11 mouse cellular contexts compared by ENCODE assay signal in genomic region chr14:51632426-51632825, GRCm38 (mm10). TPM values are rescaled to one million over a fixed set of nuclear protein-coding genes. Genes with fewer than 3 reads are reported as not detected.
DNase-seq lines count a peak whose midpoint lies in the region.
"Had no signal": no experiment of that assay in that cellular context is flagged by ENCODE, and none has a peak within 500 bp of the region (broad histone marks: within the 10 kb centered on the region; RNA-seq: fewer than 3 reads in every experiment).

No protein-coding gene starts in this region.

- DNase-seq in B cell, adult 2 months, result peak; percentile 3 to 15
- peak; percentile 3 for DNase-seq in cerebellum, adult 9-10 months
- DNase-seq in gastrocnemius, postnatal 25 days, result peak; percentile 14
- DNase-seq in kidney, adult 18-20 months, result peak; percentile 23
- peak; percentile 4 to 13 for DNase-seq in layer of hippocampus, postnatal 25 days (ENCODE audit: extremely low spot score in 1 of 2, low spot score in 1 of 2)
- peak; percentile 0 for DNase-seq in lung, postnatal 36 days
- DNase-seq in spleen, adult 18-20 months, result peak; percentile 3 to 14
- DNase-seq in thymus, postnatal 4 days, result peak; percentile 6

RNA-seq across cellular contexts. Expression of gene Gm4181, which starts 3.0 kb away (rescaled TPM):
- total RNA-seq in gastrocnemius, postnatal 25 days (2021), result not detected
- not detected for total RNA-seq in layer of hippocampus, postnatal 25 days (2021)
- total RNA-seq: ES-E14; left cerebral cortex, postnatal 10 days; megakaryocyte-erythroid progenitor cell, adult 5-6 weeks had no signal

RNA-seq across cellular contexts. Expression of gene Gm17078, which starts 21.3 kb away (rescaled TPM):
- not detected for total RNA-seq in gastrocnemius, postnatal 25 days (2021)
- not detected for total RNA-seq in layer of hippocampus, postnatal 25 days (2021)
- total RNA-seq: ES-E14; left cerebral cortex, postnatal 10 days; megakaryocyte-erythroid progenitor cell, adult 5-6 weeks had no signal

RNA-seq across cellular contexts. Expression of gene Gm17174, which starts 40.5 kb away (rescaled TPM):
- total RNA-seq in gastrocnemius, postnatal 25 days (2021), result not detected
- total RNA-seq in layer of hippocampus, postnatal 25 days (2021), result not detected
- total RNA-seq: ES-E14; left cerebral cortex, postnatal 10 days; megakaryocyte-erythroid progenitor cell, adult 5-6 weeks had no signal

RNA-seq across cellular contexts. Expression of gene Gm17175, which starts 58.6 kb away (rescaled TPM):
- total RNA-seq in gastrocnemius, postnatal 25 days (2021), result not detected
- total RNA-seq in layer of hippocampus, postnatal 25 days (2021), result not detected
- total RNA-seq: ES-E14; left cerebral cortex, postnatal 10 days; megakaryocyte-erythroid progenitor cell, adult 5-6 weeks had no signal

Comparison
In these comparisons a context has a peak if more than half of its experiments do, and no peak if none do; other contexts are left out.
1. Peak in every context shown above with its lines: DNase-seq.